Mouse (Mus musculus): ENCODE measurements at regions not wholly inside any gene's neighbourhood (a gene's known extent, or its start where the extent isn't known, plus 50 kb on each side); places are given as distances from the start of the nearest gene placed in this dataset.

DNA sequence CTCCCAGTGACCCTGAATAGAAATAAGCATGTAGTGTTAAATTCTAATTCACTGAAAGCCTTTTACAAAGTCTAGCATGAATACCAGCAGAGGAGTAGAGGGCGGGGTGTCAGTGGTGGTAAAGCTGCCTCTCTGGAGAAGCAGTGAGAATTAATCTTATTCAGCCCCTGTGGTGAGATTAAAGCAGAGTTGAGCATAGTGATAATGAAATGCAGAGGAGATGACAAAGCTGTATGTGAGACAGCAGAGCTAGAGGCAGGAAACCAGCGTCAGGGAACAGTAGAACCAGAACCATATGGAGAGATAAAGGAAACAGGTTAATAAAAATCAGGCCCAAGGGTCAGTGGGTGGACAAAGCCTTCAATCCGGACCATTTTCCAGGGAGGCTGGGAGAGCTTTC is 1827.2 kb downstream of the Poteg start:
- no peak for DNase-seq (ENCODE audit: low spot score)

DNA sequence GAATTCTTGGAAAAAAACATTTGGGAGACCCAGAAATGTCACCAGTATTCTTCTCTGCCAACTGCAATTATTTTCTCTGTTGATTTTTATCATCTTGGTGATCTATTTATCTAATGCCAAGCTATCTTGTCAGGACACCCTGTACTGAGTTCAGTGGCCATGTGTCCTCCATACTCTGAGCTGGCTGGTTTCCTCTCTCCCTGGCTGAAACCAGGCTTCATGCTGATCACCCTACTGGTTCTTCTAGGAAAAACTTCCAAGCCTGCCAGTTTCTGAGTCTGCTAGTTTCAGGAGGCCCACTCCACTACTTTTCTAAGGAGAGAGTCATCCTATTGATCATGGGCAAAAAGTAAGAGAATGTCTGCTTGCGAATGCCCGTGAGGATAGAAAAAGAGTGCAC is 1831.2 kb downstream of the Poteg start:
- DNase-seq (ENCODE audit: low spot score) = no peak

DNA sequence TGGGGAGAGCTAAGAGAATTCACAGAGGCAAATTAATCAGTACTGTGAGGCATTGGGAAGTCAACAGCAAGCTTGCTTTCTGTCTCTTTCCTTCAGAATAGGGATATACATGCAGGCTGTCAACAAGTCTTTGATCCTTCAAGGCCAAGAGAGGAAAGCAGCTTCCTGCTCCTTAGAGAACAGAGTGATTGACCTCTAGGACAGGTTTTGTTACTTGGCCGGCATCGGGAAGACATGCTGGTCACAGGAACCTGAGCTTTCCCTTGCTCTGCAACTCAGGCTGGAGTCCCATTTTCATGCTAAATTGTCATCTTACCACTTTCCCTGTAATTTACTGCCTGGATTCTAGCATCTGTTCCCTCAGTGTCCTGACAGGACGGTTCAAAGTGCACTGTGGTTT is 1831.8 kb downstream of the Poteg start:
- no peak for DNase-seq (ENCODE audit: low spot score)

DNA sequence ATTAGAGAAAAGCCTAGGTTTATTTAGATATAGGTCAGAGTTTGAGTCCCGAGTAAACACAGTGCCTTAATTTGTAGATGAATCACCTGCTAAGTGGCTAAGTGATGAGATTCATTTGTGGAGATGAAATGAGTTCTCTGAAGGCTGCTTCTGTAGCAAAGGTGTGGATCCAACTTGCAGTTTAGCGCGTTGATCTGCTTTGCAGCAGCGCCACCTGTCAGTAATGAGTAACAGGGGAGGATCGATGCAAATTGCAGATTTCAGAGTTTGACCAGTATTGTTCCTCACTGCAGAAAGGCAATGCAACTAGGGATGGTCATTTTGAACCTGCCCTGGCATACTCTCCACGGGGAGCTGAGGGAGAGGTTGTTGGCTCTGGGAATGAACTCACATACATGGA is 1842.9 kb downstream of the Poteg start:
- peak; percentile 4 for DNase-seq (ENCODE audit: low spot score)
